Mouse (Mus musculus) c-Kit-negative CD71-positive TER-119-positive erythroid progenitor cells, embryonic 14.5 days (primary cell): ENCODE measurements around the gene Fgfr2.
"Not testable (repeated sequence)": the region's sequence is repeated elsewhere in the genome, so short reads cannot be mapped to it uniquely, and the experiment has no call there.

Experiments used
- DNase-seq: peaks from one replicate; pipeline ENCODE4 v3.0.0-alpha.2; 2013; ENCODE audit warnings: low read depth, low spot score

Gene Fgfr2

GRCm38 (mm10) chr7:130621953-130622352 lies 2501.2 kb downstream of the Fgfr2 start:
- no peak for DNase-seq

GRCm38 (mm10) chr7:130621068-130621467 lies 2502.1 kb downstream of the Fgfr2 start:
- no peak for DNase-seq

DNA sequence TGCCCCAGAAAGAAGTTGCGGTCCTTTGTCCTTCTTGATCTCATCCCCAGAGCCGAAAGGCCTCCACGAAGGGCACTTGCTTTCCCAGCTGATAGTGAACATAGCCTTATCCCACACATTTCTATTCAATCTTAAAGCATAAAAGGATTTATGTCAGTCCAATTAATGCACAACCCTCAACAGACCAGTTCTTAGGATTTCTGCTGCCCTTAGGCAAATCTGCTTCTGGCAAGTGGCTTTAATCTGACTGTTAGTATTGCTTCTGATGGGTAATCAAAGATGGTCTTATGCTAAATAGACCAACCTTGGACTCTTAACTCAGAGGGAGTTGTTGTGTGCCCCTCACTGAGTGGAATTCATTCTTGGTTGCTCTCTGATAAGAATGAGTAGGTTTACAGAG lies 2505.6 kb downstream of the Fgfr2 start:
- no peak for DNase-seq

GRCm38 (mm10) chr7:130613973-130614372 lies 2509.2 kb downstream of the Fgfr2 start:
- DNase-seq, result no peak

DNA sequence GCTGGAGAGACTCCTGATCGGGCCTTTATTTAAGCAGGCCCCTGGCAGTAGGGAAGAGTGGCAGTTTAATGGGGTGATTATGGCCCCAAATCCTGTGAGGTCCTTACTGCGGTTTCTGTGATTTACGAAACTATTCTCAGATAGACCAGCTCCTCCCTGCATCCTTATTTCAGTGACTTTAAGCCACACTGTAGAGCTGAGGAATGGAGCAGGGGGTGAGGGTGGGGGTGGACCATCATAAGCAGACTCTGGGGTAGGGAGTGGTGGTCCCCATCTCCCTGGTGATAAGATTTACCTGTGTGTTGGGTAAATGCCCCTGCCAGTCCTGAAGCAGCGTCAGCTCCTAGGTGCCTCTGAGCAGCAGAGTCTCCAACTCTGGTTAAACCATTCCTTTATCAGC lies 2516.2 kb downstream of the Fgfr2 start:
- no peak for DNase-seq

DNA sequence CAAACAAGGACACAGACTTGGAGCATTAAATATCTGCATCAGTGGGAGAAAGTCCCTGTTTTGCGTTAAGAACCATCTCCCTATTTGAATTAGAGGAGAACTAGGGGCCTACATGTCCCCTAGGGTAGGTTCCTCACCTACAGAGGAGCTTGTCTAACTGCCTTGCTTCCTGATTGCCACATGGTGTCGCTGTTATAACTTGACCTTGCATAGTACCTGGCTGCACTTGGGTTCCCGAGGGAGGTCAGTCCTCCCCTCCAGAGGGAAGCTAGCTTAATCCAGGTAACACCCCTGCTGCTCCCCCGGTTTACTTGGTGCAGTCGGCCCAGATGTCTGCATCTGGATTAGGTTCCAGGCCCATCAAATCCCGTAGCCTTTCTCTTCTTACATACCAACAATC lies 2518.0 kb downstream of the Fgfr2 start:
- DNase-seq, result no peak

- DNase-seq, result no peak
Measured at GRCm38 (mm10) chr7:130604390-130604789, 2518.8 kb downstream of the Fgfr2 start.

DNA sequence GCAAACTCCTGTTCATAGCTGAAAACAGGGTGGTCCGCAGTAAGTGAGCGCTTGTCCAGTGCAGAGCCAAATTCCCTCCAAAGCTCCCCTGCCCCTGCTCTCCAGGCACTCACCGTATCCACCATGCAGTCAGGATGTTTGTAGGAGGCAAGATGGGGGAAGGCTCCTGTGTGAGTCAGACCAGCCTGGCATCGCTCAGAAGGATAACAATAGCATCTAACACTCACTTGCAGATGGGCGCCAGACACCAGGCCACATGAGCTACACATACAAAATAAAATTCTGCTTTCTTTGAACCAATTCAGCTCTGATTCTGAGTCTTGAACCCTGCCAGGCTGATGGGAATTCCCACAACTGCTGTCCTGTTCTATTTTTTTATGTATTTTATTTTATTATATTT lies 2519.6 kb downstream of the Fgfr2 start:
- no peak for DNase-seq

- no peak for DNase-seq
Measured at GRCm38 (mm10) chr7:130602804-130603203, 2520.3 kb downstream of the Fgfr2 start.

DNA sequence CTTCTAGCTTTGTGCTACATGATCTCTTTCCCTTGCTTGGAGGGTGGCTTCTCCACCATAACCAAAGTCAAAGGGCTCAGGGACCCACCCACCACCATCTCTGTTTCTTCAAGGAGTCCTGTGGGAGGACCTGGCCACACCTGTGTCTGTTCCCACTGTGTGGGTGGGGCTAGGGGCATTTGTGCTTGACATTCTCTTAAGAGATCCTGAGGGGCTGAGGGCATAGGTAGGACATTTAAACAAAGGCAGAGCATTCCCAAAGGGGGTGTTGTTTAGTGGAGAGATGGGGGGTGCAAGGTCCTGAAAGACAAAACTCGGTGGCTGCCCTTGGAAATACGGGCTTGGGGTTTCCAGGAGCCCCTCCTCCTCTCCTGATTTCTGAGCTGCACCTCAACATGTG lies 2522.6 kb downstream of the Fgfr2 start:
- DNase-seq, result no peak

DNA sequence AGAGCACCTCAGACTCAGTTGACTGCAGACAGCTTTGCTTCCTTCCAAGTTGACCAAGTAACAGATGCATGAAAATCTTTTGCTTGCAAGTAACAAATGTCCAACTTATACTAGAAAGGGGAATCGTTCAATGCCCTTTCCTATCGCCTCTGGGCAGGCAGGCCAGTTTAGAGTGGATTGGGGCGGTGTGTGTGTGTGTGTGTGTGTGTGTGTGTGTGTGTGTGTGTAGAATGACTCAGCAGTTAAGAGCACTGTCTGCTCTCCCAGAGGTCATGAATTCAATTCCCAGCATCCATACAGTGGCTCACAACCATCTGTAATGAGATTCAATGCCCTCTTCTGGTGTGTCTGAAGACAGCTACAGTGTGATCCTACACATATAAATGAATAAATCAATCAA lies 2523.1 kb downstream of the Fgfr2 start:
- no peak for DNase-seq

- DNase-seq, result no peak
Measured at GRCm38 (mm10) chr7:130597546-130597945, 2525.6 kb downstream of the Fgfr2 start.

DNA sequence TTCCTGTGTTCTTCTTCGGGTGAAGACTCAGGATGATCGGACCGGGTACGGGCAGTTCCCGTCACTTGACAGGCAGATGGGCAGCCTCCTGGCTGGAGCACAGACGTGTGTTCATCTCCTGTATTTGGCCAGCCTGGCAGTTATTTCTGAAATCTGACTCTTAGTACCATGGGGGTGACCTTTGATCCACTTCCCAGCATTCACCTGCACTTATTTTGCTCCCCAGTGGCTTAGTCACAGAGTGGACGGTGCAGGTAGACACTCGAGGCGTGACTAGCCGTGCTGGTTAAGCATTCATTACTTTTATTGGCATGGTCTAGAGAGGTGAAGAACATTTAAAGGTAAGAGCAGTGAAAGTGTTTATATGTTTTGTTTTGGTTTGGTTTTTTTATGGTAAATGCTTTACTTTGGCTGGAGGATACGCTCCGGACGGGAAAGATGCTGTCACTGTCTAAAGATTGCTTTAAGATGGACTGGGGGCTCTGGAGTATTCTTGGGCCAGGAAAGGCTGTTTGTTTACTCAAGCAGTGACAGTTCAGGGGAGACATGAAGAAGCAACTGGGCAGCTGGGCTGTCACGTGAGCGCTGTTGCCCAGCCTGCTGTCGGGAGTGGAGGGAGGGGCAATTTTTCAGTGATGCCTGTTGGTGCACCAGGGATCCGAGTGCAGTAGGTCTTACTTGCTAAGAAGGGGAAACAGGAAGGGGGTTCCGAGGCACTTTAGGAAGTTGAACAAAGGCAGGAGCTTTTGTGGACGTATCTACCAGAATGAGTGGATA lies 2526.9 kb downstream of the Fgfr2 start:
- DNase-seq, result not testable (repeated sequence)

DNA sequence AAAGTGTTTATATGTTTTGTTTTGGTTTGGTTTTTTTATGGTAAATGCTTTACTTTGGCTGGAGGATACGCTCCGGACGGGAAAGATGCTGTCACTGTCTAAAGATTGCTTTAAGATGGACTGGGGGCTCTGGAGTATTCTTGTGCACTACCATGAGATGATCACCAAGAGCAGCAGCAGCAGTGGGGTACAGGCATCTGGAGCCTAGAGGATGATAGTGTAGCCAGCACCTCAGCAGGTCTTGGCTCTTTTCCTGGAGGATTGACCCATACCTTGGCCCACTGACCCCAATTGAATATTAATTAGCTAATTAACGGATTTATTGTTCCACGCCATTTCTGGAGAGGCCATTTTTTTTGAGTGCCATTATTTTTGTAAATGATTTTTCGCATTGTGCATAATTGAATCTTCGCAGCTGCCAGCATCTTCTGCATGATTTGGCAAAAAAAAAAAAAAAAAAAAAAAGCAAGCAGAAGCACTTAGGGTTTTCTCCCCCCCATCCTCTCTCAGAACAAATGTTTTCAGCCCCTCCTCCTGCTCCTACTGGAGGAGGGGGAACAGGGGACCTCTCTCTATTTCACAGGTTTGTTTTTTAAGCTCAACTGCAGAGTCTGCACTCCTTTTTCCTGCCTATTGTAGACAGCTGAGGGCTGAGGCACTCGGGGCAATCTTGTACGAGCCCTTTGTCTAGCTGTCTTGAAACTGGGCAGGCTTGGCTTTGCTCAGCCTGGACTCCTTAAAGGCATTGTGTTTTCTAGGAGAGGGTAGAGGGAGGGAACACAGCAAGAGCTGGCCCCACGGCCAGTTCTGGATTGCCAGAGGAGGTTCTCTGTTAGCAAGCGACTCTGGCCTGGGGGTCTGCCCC lies 2529.5 kb downstream of the Fgfr2 start:
- DNase-seq, result not testable (repeated sequence)

DNA sequence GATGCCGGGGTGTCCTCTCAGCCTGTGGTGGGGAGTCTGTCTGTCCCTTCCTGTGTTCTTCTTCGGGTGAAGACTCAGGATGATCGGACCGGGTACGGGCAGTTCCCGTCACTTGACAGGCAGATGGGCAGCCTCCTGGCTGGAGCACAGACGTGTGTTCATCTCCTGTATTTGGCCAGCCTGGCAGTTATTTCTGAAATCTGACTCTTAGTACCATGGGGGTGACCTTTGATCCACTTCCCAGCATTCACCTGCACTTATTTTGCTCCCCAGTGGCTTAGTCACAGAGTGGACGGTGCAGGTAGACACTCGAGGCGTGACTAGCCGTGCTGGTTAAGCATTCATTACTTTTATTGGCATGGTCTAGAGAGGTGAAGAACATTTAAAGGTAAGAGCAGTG lies 2530.2 kb downstream of the Fgfr2 start:
- DNase-seq, result not testable (repeated sequence)

GRCm38 (mm10) chr7:130590845-130591437 lies 2532.2 kb downstream of the Fgfr2 start:
- DNase-seq, result no peak

DNA sequence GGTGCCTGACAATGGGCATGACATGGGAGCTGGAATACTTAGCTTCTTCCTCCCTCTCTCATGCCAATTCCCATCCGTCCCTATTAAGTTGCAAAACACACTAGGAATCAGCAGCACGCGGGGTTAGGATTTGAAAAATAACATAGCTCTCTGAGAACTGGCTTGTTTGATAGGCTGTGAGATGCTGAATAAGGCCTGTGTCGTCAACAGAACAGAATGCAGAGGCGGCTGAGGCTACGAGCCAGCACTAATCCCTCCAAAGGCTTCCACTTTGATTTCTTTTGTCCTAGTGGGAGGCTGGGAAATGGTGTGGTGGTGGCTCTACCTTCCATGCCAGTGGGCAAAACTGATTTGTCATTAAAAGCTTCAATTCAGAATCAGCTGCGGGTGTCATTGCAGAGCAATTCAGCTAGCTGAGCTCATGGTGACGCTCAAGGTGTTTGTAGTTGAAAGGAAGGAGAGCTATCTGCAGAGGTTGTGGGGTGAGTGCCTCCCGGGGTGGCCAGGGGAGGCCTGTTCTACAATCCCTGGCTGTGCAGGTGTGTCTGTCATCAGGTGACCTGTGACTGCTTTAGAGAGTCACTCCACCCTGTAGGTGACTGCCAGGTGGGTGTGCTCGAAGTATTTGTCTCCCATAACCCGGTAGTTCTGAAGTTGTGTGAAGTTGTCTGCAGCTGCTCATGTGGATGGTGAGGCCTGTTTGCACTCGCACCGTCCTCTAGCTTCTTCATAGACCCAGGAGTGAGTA lies 2532.9 kb downstream of the Fgfr2 start:
- DNase-seq, result no peak

GRCm38 (mm10) chr7:130586521-130587072 lies 2536.6 kb downstream of the Fgfr2 start:
- no peak for DNase-seq

- no peak for DNase-seq
Measured at GRCm38 (mm10) chr7:130578607-130579006, 2544.5 kb downstream of the Fgfr2 start.

DNA sequence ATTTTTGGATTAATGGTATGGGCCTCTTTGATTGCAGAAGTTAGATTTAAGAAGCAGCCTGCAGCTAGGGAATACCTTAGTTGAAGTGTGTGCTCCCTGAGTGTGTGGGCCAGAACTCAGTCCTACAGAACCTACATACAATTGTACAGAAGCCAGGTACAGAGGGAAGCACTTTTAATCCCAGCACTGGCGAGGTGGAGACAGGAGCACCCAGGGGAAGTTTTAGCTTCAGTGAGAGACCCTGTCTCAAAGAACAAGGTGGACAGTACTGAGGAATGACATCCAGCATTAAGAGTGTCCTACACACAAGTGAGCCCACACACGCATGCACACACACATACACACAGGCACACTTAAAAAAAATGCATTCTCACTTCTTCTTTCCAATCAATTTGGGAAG lies 2545.1 kb downstream of the Fgfr2 start:
- no peak for DNase-seq

GRCm38 (mm10) chr7:130577388-130578003 lies 2545.7 kb downstream of the Fgfr2 start, which contains the start of gene Tacc2:
TSS of gene Tacc2 (plus strand) at chr7:130577438.
- DNase-seq, result no peak
